Mouse (Mus musculus) gastrocnemius, adult 8-10 months (tissue): ENCODE results near the gene Nmb. TPM values are rescaled to one million over a fixed set of nuclear protein-coding genes. Genes with fewer than 3 reads are reported as not detected.

ENCODE experiments used
- DNase-seq, 2 experiments: peaks; one replicate each; pipeline ENCODE4 v3.0.0; 2022; ENCODE audit warnings: low spot score in 2 of 2
- total RNA-seq, 4 experiments: library from RNA; stranded (reverse); gene quantifications; 2 replicates each; pipeline ENCODE4 v1.2.4; 2022

Nmb gene
- total RNA-seq, 4 experiments from 2014 or later, result 2.4 to 5.0 (median 4.0) TPM

GRCm38 (mm10) chr7:80900944-80901501 is 3.9 kb downstream of the Nmb start, which contains the start of gene Wdr73:
Wdr73 (minus strand) TSS chr7:80901269.
- DNase-seq, result peak; percentile 75 to 84

GRCm38 (mm10) chr7:80897721-80898120 is 7.2 kb downstream of the Nmb start:
- DNase-seq, result no peak

DNA sequence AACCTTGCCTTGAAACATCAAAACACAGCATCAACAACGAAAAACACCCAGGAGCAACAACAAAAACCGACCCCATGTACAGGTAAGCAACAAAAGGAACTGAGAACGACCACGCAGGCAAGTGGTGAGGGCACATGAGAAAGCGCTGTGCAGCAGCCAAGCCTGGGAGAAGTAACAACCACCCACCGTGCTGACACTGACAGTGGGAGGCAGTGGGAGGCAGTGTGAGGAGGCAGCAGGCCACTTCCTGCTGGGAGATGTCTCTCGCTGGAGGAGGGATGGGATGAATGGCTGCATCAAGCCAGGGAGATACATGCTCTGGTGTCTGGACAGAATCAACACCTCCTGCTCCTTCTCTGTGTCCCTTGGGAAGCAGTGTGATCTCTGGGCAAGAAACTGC is 7.7 kb downstream of the Nmb start:
- no peak for DNase-seq

GRCm38 (mm10) chr7:80894815-80895519 is 9.9 kb downstream of the Nmb start:
- DNase-seq, result no peak

- no peak for DNase-seq
These were observed 10.7 kb downstream of the Nmb start for GRCm38 (mm10) chr7:80894196-80894595.

- DNase-seq, result no peak
These were observed 11.1 kb downstream of the Nmb start for GRCm38 (mm10) chr7:80893753-80894129.

DNA sequence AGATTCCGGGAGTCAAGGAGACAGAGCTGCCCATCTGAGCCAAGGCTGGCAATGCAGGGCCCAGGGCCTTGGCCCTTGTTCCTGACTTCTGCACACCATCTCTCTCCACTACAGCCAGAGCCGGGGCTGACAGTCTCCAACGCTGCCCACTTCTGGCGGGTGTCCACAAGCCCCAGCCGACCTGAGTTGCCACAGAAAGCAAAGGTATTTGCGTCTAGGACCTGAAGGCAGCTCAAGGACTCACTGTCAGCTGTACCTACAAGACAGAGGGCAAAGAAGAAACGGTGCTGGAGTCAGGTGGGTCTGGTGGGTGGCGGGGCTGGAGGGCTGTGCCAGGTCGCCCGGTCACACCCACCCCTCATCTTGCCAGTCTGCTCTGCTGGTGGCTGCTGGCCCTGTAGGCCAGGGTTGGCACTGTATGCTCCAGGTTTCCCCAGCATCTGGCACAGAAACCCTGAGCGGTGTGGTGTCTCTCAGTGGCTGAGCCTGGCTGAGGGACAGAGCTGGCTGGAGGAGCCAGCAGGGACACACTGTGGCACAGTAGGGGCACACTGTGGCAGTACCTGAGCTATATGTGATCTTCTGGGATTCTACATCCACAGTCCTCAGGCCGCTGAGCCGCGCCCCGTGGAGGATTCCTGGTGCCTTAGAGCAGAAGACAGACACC is 11.7 kb downstream of the Nmb start:
- no peak for DNase-seq

DNA sequence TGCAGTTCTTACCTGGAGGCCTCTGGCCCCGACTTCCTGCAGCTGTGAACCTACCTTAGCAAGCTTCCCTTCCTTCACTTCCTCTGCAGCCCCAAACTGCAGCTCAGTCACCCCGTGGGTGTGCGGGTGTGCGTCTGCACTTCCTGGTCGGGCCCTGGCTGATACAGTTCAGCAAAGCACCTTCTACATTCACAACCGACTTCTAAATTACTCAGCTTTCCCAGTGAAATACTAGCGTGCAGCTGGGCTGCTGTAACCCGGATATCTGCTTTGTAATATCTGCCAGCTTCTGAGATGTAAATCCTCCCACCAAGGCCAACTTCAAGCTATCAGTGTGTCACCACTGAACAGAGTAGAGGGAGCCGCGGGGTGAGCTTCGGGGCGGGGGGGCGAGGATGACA is 15.0 kb downstream of the Nmb start:
- DNase-seq, result no peak

DNA sequence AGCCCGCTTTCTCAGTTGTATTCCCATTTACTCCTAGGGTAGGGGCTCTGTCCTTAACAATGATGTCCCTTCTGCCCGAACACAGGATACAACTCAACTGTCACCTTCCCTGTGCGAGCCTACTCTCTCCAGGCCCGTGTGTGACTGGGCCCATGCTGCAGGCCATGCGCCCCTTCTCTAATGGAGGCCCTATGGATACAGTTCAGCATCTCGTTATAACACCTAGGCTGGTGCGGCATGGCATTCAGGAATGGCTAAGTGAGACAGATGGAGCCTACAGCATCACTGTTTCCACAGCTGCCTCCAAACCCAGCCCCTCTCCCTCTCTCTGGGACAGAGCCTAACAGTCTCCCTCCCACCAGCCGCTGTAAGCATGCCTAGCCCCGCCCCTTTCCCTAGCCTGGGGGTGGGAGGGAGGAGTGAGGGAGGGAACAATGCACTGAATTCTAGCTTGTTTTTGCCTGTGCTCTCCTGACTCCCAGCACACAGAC is 15.8 kb downstream of the Nmb start:
- DNase-seq, result no peak

GRCm38 (mm10) chr7:80888595-80888994 is 16.3 kb downstream of the Nmb start:
- DNase-seq, result no peak

DNA sequence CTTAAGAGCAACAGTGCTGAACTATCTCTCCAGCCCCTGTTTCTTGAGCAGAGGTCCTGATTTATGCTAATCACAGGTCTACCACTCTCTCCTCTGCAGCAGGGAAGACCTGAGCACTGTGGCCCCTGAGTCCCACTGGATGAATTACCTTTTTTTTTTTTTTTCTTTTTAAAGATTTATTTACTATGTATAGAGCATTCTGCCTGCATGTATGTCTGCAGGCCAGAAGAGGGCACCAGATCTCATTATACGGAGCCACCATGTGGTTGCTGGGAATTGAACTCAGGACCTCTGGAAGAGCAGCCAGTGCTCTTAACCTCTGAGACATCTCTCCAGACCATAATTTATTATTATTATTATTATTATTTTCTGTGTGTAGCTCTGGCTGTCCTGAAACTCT is 19.2 kb downstream of the Nmb start:
- DNase-seq, result no peak

DNA sequence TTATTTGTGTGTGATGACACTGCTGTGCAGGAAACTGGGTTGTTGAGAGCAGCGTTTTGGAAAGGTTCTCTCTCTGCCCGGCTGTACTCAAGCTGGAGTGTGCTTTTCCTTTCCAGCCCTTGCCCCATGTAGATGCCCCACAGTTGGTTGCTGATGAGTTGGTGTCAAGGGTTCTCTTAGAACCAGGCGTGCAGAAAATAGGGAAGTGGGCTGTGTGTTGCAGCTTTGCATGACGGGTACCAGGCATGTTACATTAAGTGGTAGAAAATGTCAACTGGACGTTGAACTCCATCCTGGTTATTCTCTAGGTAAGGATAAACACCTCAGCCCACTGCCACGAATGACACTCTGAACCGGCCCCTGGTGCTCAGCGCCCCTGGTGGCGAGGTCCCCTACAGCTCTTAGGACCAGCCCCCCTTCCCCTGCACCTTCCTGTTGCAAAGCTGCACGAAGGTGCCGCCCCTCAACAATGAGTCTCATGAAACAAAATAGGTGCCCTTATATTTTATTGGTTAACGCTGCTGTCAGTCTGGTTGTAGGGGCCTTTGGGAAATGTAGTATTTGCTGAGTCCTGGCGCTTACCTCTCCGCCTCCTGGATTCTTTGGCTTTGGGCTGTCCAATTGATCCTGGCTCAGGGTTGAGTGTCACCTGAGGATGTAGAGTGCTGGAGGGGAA is 21.9 kb downstream of the Nmb start:
- DNase-seq, result no peak

DNA sequence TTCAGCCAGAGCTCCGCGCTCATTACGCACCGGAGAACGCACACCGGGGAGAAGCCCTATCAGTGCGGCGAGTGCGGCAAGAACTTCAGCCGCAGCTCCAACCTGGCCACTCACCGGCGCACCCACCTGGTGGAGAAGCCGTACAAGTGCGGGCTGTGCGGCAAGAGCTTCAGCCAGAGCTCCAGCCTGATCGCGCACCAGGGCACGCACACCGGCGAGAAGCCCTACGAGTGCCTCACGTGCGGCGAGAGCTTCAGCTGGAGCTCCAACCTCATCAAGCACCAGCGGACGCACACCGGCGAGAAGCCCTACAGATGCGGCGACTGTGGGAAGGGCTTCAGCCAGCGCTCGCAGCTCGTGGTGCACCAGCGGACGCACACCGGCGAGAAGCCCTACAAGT is 29.1 kb downstream of the Nmb start:
- DNase-seq, result no peak

DNA sequence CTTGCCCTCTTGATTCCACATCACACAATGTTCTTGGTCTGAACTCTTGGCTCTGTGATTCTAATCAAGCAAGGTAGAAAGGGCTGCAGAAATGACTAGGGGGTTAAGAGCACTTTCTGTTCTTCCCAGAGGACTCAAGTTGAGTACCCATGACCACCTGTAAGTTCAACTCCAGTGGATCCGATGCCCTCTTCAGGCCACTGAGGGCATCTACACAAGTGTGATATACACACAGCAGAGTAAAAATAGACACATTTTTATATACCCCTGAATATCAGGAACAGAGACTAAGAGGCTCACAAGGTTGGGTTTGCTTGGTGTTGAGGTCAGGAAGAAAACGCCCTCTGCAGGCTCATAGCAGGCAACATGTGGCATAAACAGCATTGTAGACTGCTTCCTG is 31.2 kb downstream of the Nmb start:
- DNase-seq, result no peak

- DNase-seq, result no peak
These were observed 31.8 kb downstream of the Nmb start for GRCm38 (mm10) chr7:80873038-80873437.

- DNase-seq, result no peak
These were observed 36.2 kb downstream of the Nmb start for GRCm38 (mm10) chr7:80868686-80869085.

GRCm38 (mm10) chr7:80866514-80867147 is 38.2 kb downstream of the Nmb start:
- no peak for DNase-seq

GRCm38 (mm10) chr7:80865521-80865920 is 39.4 kb downstream of the Nmb start:
- no peak for DNase-seq

- DNase-seq, result no peak
These were observed 40.0 kb downstream of the Nmb start for GRCm38 (mm10) chr7:80864831-80865230.

DNA sequence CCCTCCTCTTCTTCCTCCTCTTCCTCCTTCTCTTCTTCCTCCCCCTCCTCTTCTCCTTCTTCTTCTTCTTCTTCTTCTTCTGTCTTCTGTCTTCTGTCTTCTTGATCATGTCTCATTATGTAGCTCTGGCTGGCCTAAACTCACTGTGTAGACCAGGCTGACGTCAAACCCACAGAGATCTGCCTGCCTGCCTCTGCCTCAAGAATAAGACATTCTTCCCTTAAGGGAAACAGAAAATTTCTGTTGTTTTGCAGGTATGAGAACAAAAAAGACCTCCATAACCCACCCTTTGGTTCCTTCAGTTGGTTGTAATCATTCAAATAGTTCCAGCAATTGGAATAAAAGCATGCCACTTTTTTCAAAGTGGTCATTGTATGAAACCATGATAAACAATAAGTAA is 40.7 kb downstream of the Nmb start:
- DNase-seq, result no peak

DNA sequence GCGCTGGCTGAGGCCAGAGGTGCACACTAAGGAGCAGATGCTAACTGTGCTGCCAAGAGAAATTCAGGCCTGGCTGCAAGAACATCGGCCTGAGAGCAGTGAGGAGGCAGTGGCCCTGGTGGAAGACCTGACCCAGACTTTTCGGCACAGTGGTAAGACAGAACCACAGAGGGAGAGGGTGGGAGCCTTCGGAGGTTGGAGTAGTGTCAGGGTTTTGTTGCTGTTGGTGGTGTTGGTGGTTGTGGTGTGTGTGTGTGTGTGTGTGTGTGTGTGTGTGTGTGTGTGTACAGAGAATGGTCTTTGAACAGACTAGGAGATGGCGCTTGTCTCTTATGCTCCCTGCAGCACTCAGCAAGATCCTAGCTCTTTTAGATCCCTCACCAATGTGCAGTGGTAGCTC is 41.4 kb downstream of the Nmb start:
- no peak for DNase-seq

DNA sequence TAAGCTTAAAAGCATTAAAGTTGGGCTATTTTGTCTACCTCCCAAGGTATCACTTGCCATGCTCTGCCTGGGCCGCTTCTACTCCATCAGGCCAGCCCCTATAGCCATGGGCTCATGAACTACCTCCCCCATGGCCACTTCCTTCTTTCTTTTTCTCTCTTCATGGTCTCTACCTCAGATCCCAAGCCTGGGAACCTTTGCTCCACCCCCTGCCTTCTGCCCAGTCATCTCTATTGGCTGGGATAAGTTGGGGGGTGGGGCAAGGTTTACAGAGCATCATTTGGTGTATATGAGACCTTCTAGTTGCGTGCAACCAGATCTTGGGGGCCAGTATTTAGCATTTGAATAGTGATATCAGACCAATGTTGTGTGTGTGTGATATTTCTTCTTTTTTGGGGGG is 42.4 kb downstream of the Nmb start:
- no peak for DNase-seq
